Mouse (Mus musculus): ENCODE data around the gene Bcl2l12.

Gene Bcl2l12

DNA sequence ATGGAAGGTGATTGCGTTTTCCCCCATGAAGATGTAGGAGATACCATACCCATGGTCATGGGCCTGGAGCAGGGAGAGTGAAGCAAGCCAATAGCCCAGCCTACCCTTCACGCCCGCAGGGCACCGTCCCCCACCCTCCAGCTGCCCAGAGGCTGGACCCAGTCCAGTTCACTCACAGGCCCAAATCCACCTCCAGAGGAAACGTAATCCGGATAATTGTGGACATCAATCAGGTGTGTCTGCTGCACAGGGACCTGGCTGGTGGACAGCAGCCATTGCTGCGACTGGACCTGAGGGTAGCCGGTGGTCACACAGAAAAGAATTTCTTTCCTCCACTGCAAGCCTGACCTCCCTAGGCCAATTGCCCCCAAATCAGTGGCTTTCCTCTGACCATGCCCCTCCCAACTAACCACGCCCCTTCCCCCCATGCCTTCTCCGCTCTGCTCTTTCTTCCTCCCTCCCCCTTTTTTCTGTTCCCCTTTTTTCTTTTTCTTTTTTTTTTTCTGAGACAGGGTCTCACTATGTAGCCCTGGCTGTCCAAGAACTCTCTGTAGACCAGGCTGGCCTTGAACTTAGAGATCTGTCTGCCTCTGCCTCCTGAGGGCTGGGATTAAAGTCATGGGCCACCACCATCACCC is 38.5 kb downstream of the Bcl2l12 start:
- in situ Hi-C loops (cut with MboI, MseI): loop anchor here (5.0 to 25.0 kb wide), 2 partner anchors 238 to 1877 kb away; partner anchors contain the start of gene Ldha

DNA sequence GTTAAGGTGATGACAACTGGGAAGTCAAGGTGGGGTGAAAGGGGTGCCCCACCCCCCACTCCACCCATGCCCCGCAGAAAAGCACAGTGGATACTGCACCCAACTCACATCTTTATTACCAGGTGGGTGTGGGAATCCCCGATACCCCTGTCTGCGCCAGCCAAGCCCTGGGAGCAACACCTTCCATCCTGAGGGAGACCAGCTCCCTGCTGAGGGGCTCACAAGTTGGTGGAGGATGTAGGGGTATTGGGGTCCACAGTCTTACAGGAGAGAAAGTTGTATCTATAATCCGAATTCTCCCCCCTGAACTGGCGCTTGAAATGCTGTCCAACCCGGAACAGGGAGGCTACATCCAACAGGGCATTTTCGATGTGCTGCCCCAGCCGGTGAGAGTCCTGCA is 39.2 kb downstream of the Bcl2l12 start:
- in situ Hi-C loops (cut with MboI, MseI): loop anchor here (25.0 kb wide), 1 partner anchor 1878 kb away; the partner anchor contains the start of gene Ldha

DNA sequence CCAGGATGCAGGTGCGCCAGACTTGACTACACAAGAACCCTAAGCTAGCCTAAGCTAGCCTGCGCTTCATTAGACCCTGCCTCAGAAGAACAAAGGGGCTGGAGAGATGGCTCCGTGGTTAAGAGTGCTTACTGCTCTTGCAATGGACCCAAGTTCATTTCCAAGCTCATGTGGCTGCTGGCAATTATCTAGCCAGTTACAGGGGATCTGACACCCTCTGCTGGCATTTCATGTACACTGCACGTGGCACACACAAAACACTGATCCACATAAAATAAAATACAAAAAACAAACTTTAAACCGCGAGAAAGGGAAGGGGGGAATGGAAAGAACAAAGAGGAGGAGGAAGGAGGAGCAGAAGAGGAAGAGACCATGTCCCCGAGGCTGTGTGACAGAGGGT is 40.3 kb downstream of the Bcl2l12 start:
- in situ Hi-C loops (cut with MboI, MseI): loop anchor here (25.0 kb wide), 1 partner anchor 1879 kb away; the partner anchor contains the start of gene Ldha

DNA sequence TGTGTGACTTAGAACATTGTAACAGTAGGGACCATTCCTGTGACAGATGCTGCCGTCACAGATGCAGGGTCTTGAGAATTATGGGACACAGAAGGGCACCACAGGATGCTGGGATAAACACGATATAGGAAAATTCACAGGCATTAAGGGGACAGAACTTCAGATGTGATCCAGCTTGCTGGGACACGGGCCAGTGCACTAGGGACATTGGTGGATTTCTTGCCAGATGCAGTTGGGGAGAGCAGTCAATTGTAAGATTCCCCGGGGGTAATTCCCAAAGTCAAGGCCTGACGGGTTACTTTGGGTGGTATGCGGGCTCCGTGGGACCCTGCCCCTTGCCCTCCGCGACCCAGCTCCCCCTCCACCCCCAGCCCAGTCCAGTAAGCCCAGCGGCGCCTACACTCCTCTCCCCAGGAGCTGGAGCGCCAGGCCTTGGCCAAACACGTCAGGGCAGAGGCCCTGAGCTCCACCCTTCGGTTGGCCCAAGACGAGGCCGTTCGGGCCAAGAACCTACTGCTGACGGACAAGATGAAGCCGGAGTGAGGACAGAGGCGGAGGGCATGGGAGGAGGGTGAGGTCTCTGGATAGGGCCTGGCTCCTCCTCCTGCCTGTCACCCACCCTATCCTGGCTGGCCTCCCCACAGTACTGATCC is 41.2 kb downstream of the Bcl2l12 start:
- in situ Hi-C loops (cut with MboI, MseI): loop anchor here (25.0 kb wide), 1 partner anchor 1880 kb away; the partner anchor contains the start of gene Ldha

DNA sequence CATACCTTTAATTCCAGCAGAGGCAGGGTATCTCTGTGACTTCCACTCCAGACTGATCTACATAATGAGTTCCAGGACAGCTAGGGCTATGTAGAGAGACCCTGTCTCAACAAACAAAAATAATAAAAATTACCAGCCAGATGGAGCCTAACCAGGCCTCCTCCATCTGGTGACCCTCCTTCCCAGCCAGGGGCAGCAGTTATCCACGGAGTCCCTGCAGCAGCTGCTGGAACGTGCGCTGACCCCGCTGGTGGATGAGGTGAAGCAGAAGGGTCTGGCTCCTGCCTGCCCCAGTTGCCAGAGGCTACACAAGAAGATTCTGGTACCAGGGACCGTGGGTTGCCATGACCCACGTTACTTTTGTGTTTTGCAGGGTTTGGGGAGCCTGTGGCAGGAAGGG is 42.2 kb downstream of the Bcl2l12 start:
- in situ Hi-C loops (cut with MboI, MseI): loop anchor here (25.0 kb wide), 1 partner anchor 1881 kb away; the partner anchor contains the start of gene Ldha

DNA sequence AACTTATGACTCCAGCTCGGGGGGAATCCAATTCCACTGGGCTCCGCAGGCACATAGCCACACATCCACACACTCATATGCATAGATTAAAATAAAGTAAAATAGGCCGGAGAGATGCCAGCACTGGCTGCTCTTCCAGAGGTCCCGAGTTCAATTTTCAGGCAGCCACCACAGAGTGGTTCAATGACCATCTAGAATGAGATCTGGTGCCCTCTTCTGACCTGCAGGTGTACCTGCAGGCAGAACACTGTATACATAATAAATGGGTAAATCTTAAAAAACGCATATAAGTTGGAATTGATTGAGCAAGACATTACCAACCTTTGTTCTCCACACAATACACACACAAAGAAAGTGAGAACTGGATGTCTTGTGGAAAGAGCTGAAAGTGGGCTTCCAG is 42.9 kb downstream of the Bcl2l12 start:
- in situ Hi-C loops (cut with MboI, MseI): loop anchor here (25.0 kb wide), 1 partner anchor 1882 kb away; the partner anchor contains the start of gene Ldha

DNA sequence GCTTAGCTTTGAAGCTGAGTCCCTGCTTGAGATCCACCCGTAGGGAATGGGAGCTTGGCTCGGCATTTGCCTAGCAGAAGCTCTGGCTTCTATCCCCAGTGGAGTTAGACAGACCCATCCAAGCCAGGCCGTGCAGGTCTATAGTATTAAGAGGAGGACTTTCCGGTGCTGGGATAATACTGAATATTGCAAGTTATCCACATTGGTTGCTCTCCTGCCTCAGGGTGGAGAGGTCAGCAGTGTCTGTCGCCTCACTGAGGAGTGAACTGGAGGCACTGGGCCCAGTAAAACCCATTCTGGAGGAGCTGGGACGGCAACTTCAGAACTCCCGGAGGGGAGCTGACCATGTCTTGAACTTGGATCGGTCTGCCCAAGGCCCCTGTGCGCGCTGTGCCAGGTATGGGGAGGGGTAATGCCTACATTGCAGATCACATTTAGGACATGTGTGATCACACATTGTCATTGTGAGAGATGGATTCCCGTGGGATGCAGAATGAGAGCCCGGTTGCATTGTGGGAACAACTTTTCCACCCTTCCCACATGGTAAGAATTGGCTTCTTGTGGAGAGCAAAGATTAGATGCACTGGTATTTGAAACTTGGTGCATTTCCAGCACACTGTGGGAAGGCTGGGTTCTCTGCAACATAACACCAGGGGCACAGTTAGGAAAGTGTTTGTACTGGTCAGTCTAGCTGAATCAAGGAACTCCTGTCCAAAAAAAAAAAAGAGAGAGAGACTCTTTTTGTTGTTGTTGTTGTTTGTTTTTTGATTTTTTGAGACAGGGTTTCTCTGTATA is 44.2 kb downstream of the Bcl2l12 start:
- in situ Hi-C loops (cut with MboI, MseI): loop anchor here (25.0 kb wide), 1 partner anchor 1883 kb away; the partner anchor contains the start of gene Ldha

DNA sequence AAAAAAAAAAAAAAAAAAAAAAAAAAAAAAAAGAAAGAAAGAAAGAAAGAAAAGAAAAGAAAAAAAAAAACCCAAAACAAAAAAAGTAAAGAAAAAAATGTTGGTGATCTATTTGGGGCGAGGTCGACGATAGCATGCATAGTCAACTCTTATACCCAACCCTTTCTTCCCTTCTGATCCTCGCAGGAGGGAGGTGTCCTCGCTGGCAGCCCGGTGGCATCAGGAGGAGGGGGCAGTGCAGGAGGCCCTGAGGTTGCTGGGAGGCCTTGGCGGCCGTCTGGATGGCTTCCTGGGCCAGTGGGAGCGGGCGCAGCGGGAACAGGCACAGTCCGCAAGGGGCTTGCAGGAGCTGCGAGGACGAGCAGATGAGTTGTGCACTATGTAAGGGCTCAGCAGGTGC is 45.0 kb downstream of the Bcl2l12 start:
- in situ Hi-C loops (cut with MboI, MseI): loop anchor here (25.0 kb wide), 1 partner anchor 1884 kb away; the partner anchor contains the start of gene Ldha

DNA sequence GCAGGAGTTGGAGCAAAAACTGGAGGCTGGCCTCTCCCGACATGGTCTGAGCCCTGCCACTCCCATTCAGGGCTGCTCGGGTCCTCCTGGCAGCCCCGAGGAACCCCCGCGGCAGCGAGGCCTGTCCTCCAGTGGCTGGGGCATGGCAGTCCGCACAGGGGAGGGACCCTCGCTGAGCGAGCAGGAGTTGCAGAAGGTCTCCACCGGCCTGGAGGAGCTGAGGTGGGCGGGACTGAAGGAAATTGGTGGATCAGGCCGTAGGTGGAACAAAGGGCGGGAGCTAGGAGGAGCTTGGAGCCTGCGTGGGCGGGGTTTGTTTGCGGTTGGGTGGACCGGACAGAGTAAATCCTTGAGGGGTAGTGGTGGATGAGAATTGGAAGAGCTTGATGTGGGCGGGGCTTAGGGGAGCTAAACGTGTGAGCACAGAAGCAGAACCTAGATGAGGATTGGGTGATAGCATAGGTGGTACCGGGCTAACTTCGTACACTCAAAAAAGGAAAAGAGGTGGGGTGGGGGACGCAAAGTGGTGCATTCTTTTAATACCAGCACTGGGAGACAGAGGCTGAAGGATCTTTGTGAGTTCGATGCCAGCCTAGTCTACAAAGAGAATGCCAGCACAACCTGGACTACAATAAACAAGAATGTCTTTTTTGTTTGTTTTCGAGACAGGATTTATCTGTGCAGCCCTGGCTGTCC is 45.8 kb downstream of the Bcl2l12 start:
- in situ Hi-C loops (cut with MboI, MseI): loop anchor here (25.0 kb wide), 1 partner anchor 1885 kb away; the partner anchor contains the start of gene Ldha

DNA sequence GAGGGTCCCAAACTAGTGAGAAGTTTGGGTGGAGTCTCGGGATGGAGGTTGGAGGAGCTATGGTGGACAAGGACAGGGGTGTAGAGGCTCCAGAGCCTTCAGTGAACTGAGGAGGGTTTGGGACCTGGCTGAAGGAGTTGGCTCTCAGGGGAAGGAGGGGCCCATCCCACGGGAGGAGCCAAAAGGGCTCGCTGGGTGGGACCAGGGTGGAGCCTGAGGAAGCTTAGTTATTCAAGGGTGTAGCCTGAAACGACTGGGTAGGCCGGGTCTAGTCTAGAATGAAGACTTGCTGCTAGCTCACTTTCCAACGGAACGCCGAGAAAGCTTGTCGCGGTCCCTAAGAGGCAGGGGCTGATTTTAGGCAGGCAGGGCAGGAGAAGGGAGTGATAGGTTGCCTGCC is 46.6 kb downstream of the Bcl2l12 start:
- in situ Hi-C loops (cut with MboI, MseI): loop anchor here (25.0 kb wide), 1 partner anchor 1885 kb away; the partner anchor contains the start of gene Ldha

DNA sequence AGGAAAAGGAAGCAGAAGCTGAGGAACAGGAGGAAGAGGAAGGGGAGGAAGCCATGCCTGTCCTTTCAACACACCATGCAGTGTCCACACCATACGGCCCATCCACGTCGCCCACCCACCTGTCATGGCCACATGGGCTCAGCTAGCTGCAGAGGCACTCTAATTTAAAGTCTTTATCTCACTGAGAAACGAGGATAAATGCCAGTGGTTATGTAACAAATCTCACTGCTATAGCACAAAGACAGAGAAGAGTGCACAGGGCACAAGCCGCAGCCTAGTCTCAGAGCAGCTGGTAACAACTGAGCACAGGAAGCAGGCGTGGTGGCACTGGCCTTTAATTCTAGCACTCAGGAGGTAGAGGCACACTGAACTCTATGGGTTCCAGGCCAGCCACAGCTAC is 48.6 kb downstream of the Bcl2l12 start:
- in situ Hi-C loops (cut with MboI, MseI): loop anchor here (25.0 kb wide), 1 partner anchor 1887 kb away; the partner anchor contains the start of gene Ldha

DNA sequence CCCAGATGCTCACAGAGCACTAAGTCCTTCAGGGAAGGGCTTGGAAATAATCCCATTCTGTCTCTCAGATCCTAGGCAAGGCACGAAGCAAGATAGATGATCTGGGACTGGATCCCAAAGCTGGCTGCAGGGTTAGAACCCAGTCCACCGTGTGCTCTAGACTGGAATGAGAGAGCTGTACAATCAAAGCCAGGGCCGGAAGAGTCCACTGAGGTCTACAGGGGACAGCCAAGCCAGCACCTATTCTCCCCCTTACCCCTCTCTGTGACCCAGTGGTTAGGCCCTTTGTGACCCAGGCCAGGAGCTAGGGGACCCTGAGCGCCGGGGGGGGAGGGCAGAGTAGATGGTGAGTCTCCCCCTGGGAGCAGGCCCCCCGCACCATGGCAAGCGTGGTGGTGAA is 55.6 kb downstream of the Bcl2l12 start, which contains the start of gene Tsks:
Gene Tsks (plus strand): TSS at position 301 of the 400 bp plus-strand sequence.
- in situ Hi-C loops (cut with MboI, MseI): no loop called here

Measured in regulatory T cell (primary cell).